Mouse (Mus musculus): ENCODE measurements at regions not wholly inside any gene's neighbourhood (a gene's known extent, or its start where the extent isn't known, plus 50 kb on each side); places are given as distances from the start of the nearest gene placed in this dataset.

GRCm38 (mm10) chr3:61503178-61503577 lies 137.4 kb upstream of the B430305J03Rik start:
- H3K27ac ChIP-seq (ENCODE audit: low read depth, low read length): no peak overlapping the region
- no peak overlapping the region for H3K4me3 ChIP-seq (ENCODE audit: low read depth, low read length)
- H3K36me3 ChIP-seq (ENCODE audit: control insufficient read depth, insufficient read depth, low read length): no peaks in the 10 kb centered on the region
- no peak overlapping the region for H3K9ac ChIP-seq (ENCODE audit: low read depth, low read length)
- ATAC-seq (replicated peaks; ENCODE audit: low FRiP score) (no peak), DNase-seq (ENCODE audit: low spot score) (no peak)
- no peak overlapping the region for H3K4me2 ChIP-seq
- no peaks in the 10 kb centered on the region for H3K4me1 ChIP-seq (replicated peaks; ENCODE audit: control insufficient read depth, insufficient read depth, low read length)
- H3K27me3 ChIP-seq (replicated peaks; ENCODE audit: control insufficient read depth, insufficient read depth, low read length): no peaks in the 10 kb centered on the region
- no peaks in the 10 kb centered on the region for H3K9me3 ChIP-seq (ENCODE audit: control insufficient read depth, low read length)

GRCm38 (mm10) chr3:61494835-61495234 lies 129.1 kb upstream of the B430305J03Rik start:
- ATAC-seq (replicated peaks; ENCODE audit: low FRiP score): no peak
- Histone ChIP-seq H3K36me3 (ENCODE audit: control insufficient read depth, insufficient read depth, low read length) (no peaks in the 10 kb centered on the region), H3K4me1 (replicated peaks; ENCODE audit: control insufficient read depth, insufficient read depth, low read length) (no peaks in the 10 kb centered on the region), H3K9ac (ENCODE audit: low read depth, low read length) (no peak overlapping the region), H3K4me2 (no peak overlapping the region), H3K27ac (ENCODE audit: low read depth, low read length) (no peak overlapping the region), H3K4me3 (ENCODE audit: low read depth, low read length) (no peak overlapping the region), H3K27me3 (replicated peaks; ENCODE audit: control insufficient read depth, insufficient read depth, low read length) (no peaks in the 10 kb centered on the region), H3K9me3 (ENCODE audit: control insufficient read depth, low read length) (no peaks in the 10 kb centered on the region)
- no peak for DNase-seq (ENCODE audit: low spot score)
- WGBS: 63% methylated on average over 2 of the region's 2 CpGs

GRCm38 (mm10) chr3:61486808-61487389 lies 121.1 kb upstream of the B430305J03Rik start:
- Histone ChIP-seq H3K9me3 (ENCODE audit: control insufficient read depth, low read length) (no peaks in the 10 kb centered on the region), H3K27ac (ENCODE audit: low read depth, low read length) (no peak overlapping the region), H3K4me2 (no peak overlapping the region), H3K4me3 (ENCODE audit: low read depth, low read length) (no peak overlapping the region), H3K4me1 (replicated peaks; ENCODE audit: control insufficient read depth, insufficient read depth, low read length) (no peaks in the 10 kb centered on the region), H3K9ac (ENCODE audit: low read depth, low read length) (no peak overlapping the region), H3K36me3 (ENCODE audit: control insufficient read depth, insufficient read depth, low read length) (no peaks in the 10 kb centered on the region), H3K27me3 (replicated peaks; ENCODE audit: control insufficient read depth, insufficient read depth, low read length) (no peaks in the 10 kb centered on the region)
- WGBS: 91% methylated on average over 5 of the region's 5 CpGs
- no peak for ATAC-seq (replicated peaks; ENCODE audit: low FRiP score)
- DNase-seq (ENCODE audit: low spot score): no peak

GRCm38 (mm10) chr3:61478861-61479584 lies 113.3 kb upstream of the B430305J03Rik start:
- 0 out of 2 replicates have a peak, but pooled peaks cover 2% of the 10 kb centered on the region for H3K4me1 ChIP-seq (replicated peaks; ENCODE audit: control insufficient read depth, insufficient read depth, low read length)
- DNase-seq (ENCODE audit: low spot score): no peak
- H3K4me3 ChIP-seq (ENCODE audit: low read depth, low read length): no peak overlapping the region
- H3K4me2 ChIP-seq: no peak overlapping the region
- H3K36me3 ChIP-seq (ENCODE audit: control insufficient read depth, insufficient read depth, low read length): no peaks in the 10 kb centered on the region
- no peak overlapping the region for H3K27ac ChIP-seq (ENCODE audit: low read depth, low read length)
- no peaks in the 10 kb centered on the region for H3K27me3 ChIP-seq (replicated peaks; ENCODE audit: control insufficient read depth, insufficient read depth, low read length)
- ATAC-seq (replicated peaks; ENCODE audit: low FRiP score): no peak
- H3K9ac ChIP-seq (ENCODE audit: low read depth, low read length): no peak overlapping the region
- H3K9me3 ChIP-seq (ENCODE audit: control insufficient read depth, low read length): no peaks in the 10 kb centered on the region
- WGBS: 68% methylated on average over 3 of the region's 3 CpGs

- H3K9me3 ChIP-seq (ENCODE audit: control insufficient read depth, low read length): no peaks in the 10 kb centered on the region
- H3K4me1 ChIP-seq (replicated peaks; ENCODE audit: control insufficient read depth, insufficient read depth, low read length): 0 out of 2 replicates have a peak, but pooled peaks cover 2% of the 10 kb centered on the region
- no peak overlapping the region for H3K4me3 ChIP-seq (ENCODE audit: low read depth, low read length)
- 24% methylated on average over 2 of the region's 2 CpGs for WGBS
- ATAC-seq (replicated peaks; ENCODE audit: low FRiP score): peak; percentile 87
- no peaks in the 10 kb centered on the region for H3K27me3 ChIP-seq (replicated peaks; ENCODE audit: control insufficient read depth, insufficient read depth, low read length)
- H3K9ac ChIP-seq (ENCODE audit: low read depth, low read length): no peak overlapping the region
- DNase-seq (ENCODE audit: low spot score): no peak
- no peak overlapping the region for H3K4me2 ChIP-seq
- no peaks in the 10 kb centered on the region for H3K36me3 ChIP-seq (ENCODE audit: control insufficient read depth, insufficient read depth, low read length)
- H3K27ac ChIP-seq (ENCODE audit: low read depth, low read length): no peak overlapping the region
Observed at GRCm38 (mm10) chr3:61475018-61475417, 109.3 kb upstream of the B430305J03Rik start.

GRCm38 (mm10) chr3:61467158-61467557 lies 101.4 kb upstream of the B430305J03Rik start:
- no peak overlapping the region for H3K4me3 ChIP-seq (ENCODE audit: low read depth, low read length)
- DNase-seq (ENCODE audit: low spot score) (no peak), ATAC-seq (replicated peaks; ENCODE audit: low FRiP score) (no peak)
- H3K9me3 ChIP-seq (ENCODE audit: control insufficient read depth, low read length): no peaks in the 10 kb centered on the region
- H3K4me2 ChIP-seq: no peak overlapping the region
- no peaks in the 10 kb centered on the region for H3K27me3 ChIP-seq (replicated peaks; ENCODE audit: control insufficient read depth, insufficient read depth, low read length)
- no peak overlapping the region for H3K9ac ChIP-seq (ENCODE audit: low read depth, low read length)
- 37% methylated on average over 3 of the region's 3 CpGs for WGBS
- H3K36me3 ChIP-seq (ENCODE audit: control insufficient read depth, insufficient read depth, low read length): no peaks in the 10 kb centered on the region
- no peak overlapping the region for H3K27ac ChIP-seq (ENCODE audit: low read depth, low read length)
- no peaks in the 10 kb centered on the region for H3K4me1 ChIP-seq (replicated peaks; ENCODE audit: control insufficient read depth, insufficient read depth, low read length)

GRCm38 (mm10) chr3:61466641-61467040 lies 100.9 kb upstream of the B430305J03Rik start:
- ATAC-seq (replicated peaks; ENCODE audit: low FRiP score) (no peak), DNase-seq (ENCODE audit: low spot score) (no peak)
- Histone ChIP-seq H3K27me3 (replicated peaks; ENCODE audit: control insufficient read depth, insufficient read depth, low read length) (no peaks in the 10 kb centered on the region), H3K36me3 (ENCODE audit: control insufficient read depth, insufficient read depth, low read length) (no peaks in the 10 kb centered on the region), H3K9me3 (ENCODE audit: control insufficient read depth, low read length) (no peaks in the 10 kb centered on the region), H3K27ac (ENCODE audit: low read depth, low read length) (no peak overlapping the region), H3K4me1 (replicated peaks; ENCODE audit: control insufficient read depth, insufficient read depth, low read length) (no peaks in the 10 kb centered on the region), H3K4me3 (ENCODE audit: low read depth, low read length) (no peak overlapping the region), H3K9ac (ENCODE audit: low read depth, low read length) (no peak overlapping the region), H3K4me2 (no peak overlapping the region)
- WGBS: 81% methylated on average over 2 of the region's 2 CpGs

GRCm38 (mm10) chr3:61460076-61460475 lies 94.3 kb upstream of the B430305J03Rik start:
- no peak for DNase-seq (ENCODE audit: low spot score)
- Histone ChIP-seq H3K9me3 (ENCODE audit: control insufficient read depth, low read length) (no peaks in the 10 kb centered on the region), H3K27me3 (replicated peaks; ENCODE audit: control insufficient read depth, insufficient read depth, low read length) (no peaks in the 10 kb centered on the region), H3K27ac (ENCODE audit: low read depth, low read length) (no peak overlapping the region), H3K4me1 (replicated peaks; ENCODE audit: control insufficient read depth, insufficient read depth, low read length) (no peaks in the 10 kb centered on the region), H3K36me3 (ENCODE audit: control insufficient read depth, insufficient read depth, low read length) (no peaks in the 10 kb centered on the region), H3K9ac (ENCODE audit: low read depth, low read length) (no peak overlapping the region), H3K4me2 (peak overlapping the region; percentile 20; the same call in 1 of the 2 replicates), H3K4me3 (ENCODE audit: low read depth, low read length) (no peak overlapping the region)
- ATAC-seq (replicated peaks; ENCODE audit: low FRiP score): peak; percentile 77

- Histone ChIP-seq H3K36me3 (ENCODE audit: control insufficient read depth, insufficient read depth, low read length) (no peaks in the 10 kb centered on the region), H3K27ac (ENCODE audit: low read depth, low read length) (no peak overlapping the region), H3K27me3 (replicated peaks; ENCODE audit: control insufficient read depth, insufficient read depth, low read length) (no peaks in the 10 kb centered on the region), H3K4me3 (ENCODE audit: low read depth, low read length) (no peak overlapping the region), H3K4me1 (replicated peaks; ENCODE audit: control insufficient read depth, insufficient read depth, low read length) (no peaks in the 10 kb centered on the region), H3K9ac (ENCODE audit: low read depth, low read length) (no peak overlapping the region), H3K9me3 (ENCODE audit: control insufficient read depth, low read length) (no peaks in the 10 kb centered on the region), H3K4me2 (no peak overlapping the region)
- 81% methylated on average over 2 of the region's 2 CpGs for WGBS
- ATAC-seq (replicated peaks; ENCODE audit: low FRiP score): no peak
- no peak for DNase-seq (ENCODE audit: low spot score)
Observed at GRCm38 (mm10) chr3:61456598-61456997, 90.8 kb upstream of the B430305J03Rik start.

All from liver, embryonic 11.5 days (tissue).